ENCODE assay signal across 24 mouse cellular contexts in genomic region chrX:103704611-103705010, GRCm38 (mm10).
DNase-seq lines count a peak whose midpoint lies in the region; ATAC-seq and TF ChIP-seq lines count a peak whose summit lies in the region.
"Had no signal": no experiment of that assay in that cellular context is flagged by ENCODE, and none has a peak within 500 bp of the region (broad histone marks: within the 10 kb centered on the region; RNA-seq: fewer than 3 reads in every experiment).

No protein-coding gene starts in this region.

- no peak for TF ChIP-seq EP300 in lung, postnatal 0 days (IDR thresholded peaks at IDR 0.05)

- H3K27me3 ChIP-seq in heart, embryonic 10.5 days (ENCODE audit: insufficient read depth, poor library complexity, severe bottlenecking) = peaks cover 96% of the 10 kb centered on the region
- no peaks in the 10 kb centered on the region; the same call in 1 of the 2 replicates for H3K27me3 ChIP-seq in lung, embryonic 14.5 days (ENCODE audit: insufficient read depth, low read length)
- H3K27me3 ChIP-seq in lung, postnatal 0 days (replicated peaks; ENCODE audit: insufficient read depth, low read length) = no peaks in the 10 kb centered on the region
- peaks cover 26% of the 10 kb centered on the region; the same call in 1 of the 2 replicates for H3K27me3 ChIP-seq in forebrain, embryonic 16.5 days (replicated peaks; ENCODE audit: control insufficient read depth, insufficient read depth, low read length)
- H3K27me3 ChIP-seq: CH12.LX had no signal

- peak; percentile 76; the same call in 1 of the 2 replicates for ATAC-seq in lung, embryonic 14.5 days (ENCODE audit: insufficient read depth)
- no peak for ATAC-seq in lung, postnatal 0 days
- ATAC-seq in forebrain, embryonic 16.5 days = no peak
- ATAC-seq: hindbrain, embryonic 16.5 days; Patski had no signal

- TF ChIP-seq CTCF in lung, embryonic 14.5 days (IDR thresholded peaks at IDR 0.05; ENCODE audit: low read depth) = no peak
- no peak for TF ChIP-seq CTCF in lung, postnatal 0 days (IDR thresholded peaks at IDR 0.05)

- no peak overlapping the region for H3K4me2 ChIP-seq in lung, embryonic 14.5 days
- H3K4me2 ChIP-seq in lung, postnatal 0 days (replicated peaks; ENCODE audit: low read depth, low read length) = no peak overlapping the region
- no peak overlapping the region for H3K4me2 ChIP-seq in forebrain, embryonic 16.5 days (ENCODE audit: low read length)
- H3K4me2 ChIP-seq: embryonic facial prominence, embryonic 12.5 days; forebrain, embryonic 12.5 days; forebrain, embryonic 15.5 days; heart, embryonic 12.5 days; heart, embryonic 15.5 days; hindbrain, embryonic 13.5 days had no signal

- H3K36me3 ChIP-seq in heart, embryonic 10.5 days = no peaks in the 10 kb centered on the region
- no peaks in the 10 kb centered on the region for H3K36me3 ChIP-seq in lung, embryonic 14.5 days (ENCODE audit: insufficient read depth)
- no peaks in the 10 kb centered on the region for H3K36me3 ChIP-seq in lung, postnatal 0 days (ENCODE audit: insufficient read depth, low read length)
- H3K36me3 ChIP-seq in forebrain, embryonic 16.5 days (ENCODE audit: control insufficient read depth, insufficient read depth) = no peaks in the 10 kb centered on the region
- H3K36me3 ChIP-seq: embryonic facial prominence, embryonic 12.5 days; forebrain, embryonic 12.5 days; forebrain, embryonic 15.5 days; G1E; heart, embryonic 12.5 days; heart, embryonic 15.5 days; hindbrain, embryonic 10.5 days; hindbrain, embryonic 13.5 days had no signal

- H3K4me3 ChIP-seq in heart, embryonic 10.5 days = no peak overlapping the region
- H3K4me3 ChIP-seq in lung, embryonic 14.5 days (ENCODE audit: low read depth, low read length) = no peak overlapping the region
- H3K4me3 ChIP-seq in lung, postnatal 0 days (ENCODE audit: low read depth, low read length) = no peak overlapping the region
- H3K4me3 ChIP-seq in forebrain, embryonic 16.5 days (replicated peaks; ENCODE audit: low read length) = no peak overlapping the region
- H3K4me3 ChIP-seq: embryonic facial prominence, embryonic 12.5 days; erythroblast, embryonic 14.5 days; forebrain, embryonic 12.5 days; forebrain, embryonic 15.5 days; heart, embryonic 12.5 days; heart, embryonic 15.5 days; hindbrain, embryonic 10.5 days; hindbrain, embryonic 13.5 days had no signal

- WGBS in heart, embryonic 10.5 days = 89% methylated on average over 4 of the region's 4 CpGs
- WGBS in lung, embryonic 14.5 days = 70% methylated on average over 4 of the region's 4 CpGs
- 58% methylated on average over 4 of the region's 4 CpGs for WGBS in lung, postnatal 0 days
- WGBS in forebrain, embryonic 16.5 days = 88% methylated on average over 4 of the region's 4 CpGs

- no peaks in the 10 kb centered on the region; the same call in 1 of the 2 replicates for H3K4me1 ChIP-seq in heart, embryonic 10.5 days
- H3K4me1 ChIP-seq in lung, embryonic 14.5 days (ENCODE audit: insufficient read depth) = no peaks in the 10 kb centered on the region
- no peaks in the 10 kb centered on the region for H3K4me1 ChIP-seq in lung, postnatal 0 days (ENCODE audit: insufficient read depth, low read depth, low read length)
- H3K4me1 ChIP-seq in forebrain, embryonic 16.5 days (replicated peaks; ENCODE audit: control insufficient read depth, insufficient read depth, low read length) = peaks cover 5% of the 10 kb centered on the region
- H3K4me1 ChIP-seq: embryonic facial prominence, embryonic 12.5 days; heart, embryonic 15.5 days; hindbrain, embryonic 10.5 days; hindbrain, embryonic 13.5 days had no signal

- no peak overlapping the region for H3K27ac ChIP-seq in heart, embryonic 10.5 days
- no peak overlapping the region for H3K27ac ChIP-seq in lung, embryonic 14.5 days (ENCODE audit: low read depth)
- H3K27ac ChIP-seq in lung, postnatal 0 days (ENCODE audit: low read length) = no peak overlapping the region
- no peak overlapping the region for H3K27ac ChIP-seq in forebrain, embryonic 16.5 days (ENCODE audit: low read length)
- H3K27ac ChIP-seq: embryonic facial prominence, embryonic 12.5 days; forebrain, embryonic 12.5 days; forebrain, embryonic 15.5 days; heart, embryonic 15.5 days; hindbrain, embryonic 10.5 days; hindbrain, embryonic 13.5 days had no signal

- H3K9me3 ChIP-seq in heart, embryonic 10.5 days = no peaks in the 10 kb centered on the region
- H3K9me3 ChIP-seq in lung, embryonic 14.5 days (ENCODE audit: low read depth, low read length) = no peaks in the 10 kb centered on the region
- H3K9me3 ChIP-seq in lung, postnatal 0 days (ENCODE audit: low read length) = no peaks in the 10 kb centered on the region
- no peaks in the 10 kb centered on the region for H3K9me3 ChIP-seq in forebrain, embryonic 16.5 days (ENCODE audit: control insufficient read depth, low read length)
- H3K9me3 ChIP-seq: embryonic facial prominence, embryonic 12.5 days; forebrain, embryonic 12.5 days; forebrain, embryonic 15.5 days; G1E; heart, embryonic 12.5 days; heart, embryonic 15.5 days; hindbrain, embryonic 10.5 days; hindbrain, embryonic 13.5 days had no signal

- H3K9ac ChIP-seq in lung, embryonic 14.5 days = no peak overlapping the region
- no peak overlapping the region for H3K9ac ChIP-seq in lung, postnatal 0 days (replicated peaks; ENCODE audit: low read depth)
- no peak overlapping the region for H3K9ac ChIP-seq in forebrain, embryonic 16.5 days (replicated peaks; ENCODE audit: low read depth, low read length)
- H3K9ac ChIP-seq: embryonic facial prominence, embryonic 12.5 days; forebrain, embryonic 12.5 days; forebrain, embryonic 15.5 days; heart, embryonic 12.5 days; heart, embryonic 15.5 days; hindbrain, embryonic 13.5 days had no signal

- DNase-seq in heart, adult 11 months = peak; percentile 44
- DNase-seq in heart, embryonic 10.5 days (ENCODE audit: low spot score) = no peak
- DNase-seq in lung, embryonic 14.5 days = peak; percentile 78
- DNase-seq in lung, postnatal 36 days = no peak
- DNase-seq in lung, postnatal 10 days = peak; percentile 28
- DNase-seq in lung, postnatal 0 days (ENCODE audit: low spot score) = no peak
- DNase-seq: B cell, adult 2 months; cerebellum, adult 18-20 months; cerebellum, adult 9-10 months; gastrocnemius, postnatal 36 days; heart, postnatal 36 days had no signal

Comparison
In these comparisons a context has a peak if more than half of its experiments do, and no peak if none do; other contexts are left out.
1. DNase-seq: peak in heart, adult 11 months (single experiment), lung, embryonic 14.5 days (single experiment) and lung, postnatal 10 days (single experiment); none in heart, embryonic 10.5 days (single experiment), lung, postnatal 36 days (single experiment) and lung, postnatal 0 days (single experiment).